Mouse (Mus musculus): ENCODE measurements around the gene Cdh1.

DNA sequence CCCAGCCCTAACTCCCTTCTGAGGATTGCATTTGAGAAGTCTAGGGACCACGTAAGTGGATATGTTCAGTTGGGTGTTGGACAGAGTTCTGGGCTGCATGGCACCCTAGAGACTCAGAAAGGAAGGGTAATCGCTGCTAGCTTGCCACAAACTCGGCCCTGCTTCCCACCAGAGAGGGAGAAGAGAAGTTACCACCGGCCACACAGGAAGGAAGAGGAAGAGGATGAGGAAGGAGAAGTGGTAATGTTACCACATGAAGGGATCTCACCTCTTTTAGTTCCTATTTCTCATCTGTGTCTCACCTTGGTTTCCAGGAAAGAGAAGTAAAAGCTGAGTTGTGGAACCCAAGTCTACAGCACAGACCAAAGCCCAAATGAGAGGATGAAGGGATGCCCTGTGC, 28.9 kb upstream of the Cdh1 start:
- no peak for TF ChIP-seq CTCF (IDR thresholded peaks at IDR 0.05; ENCODE audit: extremely low read depth, insufficient read depth, insufficient read length, insufficient replicate concordance)
- TF ChIP-seq POLR2A (IDR thresholded peaks at IDR 0.05; ENCODE audit: low read depth, low read length): no peak

Data from spleen, adult 2 months (tissue).